Mouse (Mus musculus): Measurements from ENCODE around the gene Syne3. TPM values are rescaled to one million over a fixed set of nuclear protein-coding genes. Genes with fewer than 3 reads are reported as not detected.

Gene Syne3
- polyA plus RNA-seq, 1 experiment from 2014 or later = 2.8 TPM

DNA sequence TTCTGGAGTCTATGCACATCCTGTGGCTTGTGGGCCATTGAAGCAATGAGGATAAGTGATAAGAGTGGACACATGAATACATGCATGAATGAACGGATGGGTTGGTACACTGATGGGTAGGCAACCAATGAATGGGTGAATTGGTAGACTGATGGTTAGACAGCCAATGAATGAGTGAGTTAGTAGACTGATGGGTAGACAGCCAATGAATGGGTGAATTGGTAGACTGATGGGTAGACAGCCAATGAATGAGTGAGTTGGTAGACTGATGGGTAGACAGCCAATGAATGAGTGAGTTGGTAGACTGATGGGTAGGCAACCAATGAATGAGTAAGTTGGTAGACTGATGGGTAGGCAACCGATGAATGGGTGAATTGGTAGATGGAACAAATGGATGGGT, 91.7 kb downstream of the Syne3 start:
- ATAC-seq (ENCODE audit: low read depth) = no peak
- no peak overlapping the region for H3K4me2 ChIP-seq (ENCODE audit: low read depth, low read length)
- no peaks in the 10 kb centered on the region for H3K36me3 ChIP-seq (ENCODE audit: control insufficient read depth, insufficient read depth)
- WGBS (ENCODE audit: insufficient replicate concordance) = 69% methylated on average over 2 of the region's 2 CpGs
- no peaks in the 10 kb centered on the region for H3K9me3 ChIP-seq (replicated peaks; ENCODE audit: control insufficient read depth, low read length)
- H3K4me3 ChIP-seq (ENCODE audit: low read depth, low read length) = no peak overlapping the region
- no peaks in the 10 kb centered on the region for H3K27me3 ChIP-seq (ENCODE audit: control insufficient read depth, insufficient read depth, low read depth, low read length)
- no peak overlapping the region for H3K27ac ChIP-seq (ENCODE audit: low read length)
- H3K4me1 ChIP-seq (ENCODE audit: control insufficient read depth, low read depth, low read length) = no peaks in the 10 kb centered on the region
- no peak overlapping the region for H3K9ac ChIP-seq (ENCODE audit: low read depth, low read length)

GRCm38 (mm10) chr12:104917297-104917696, 92.3 kb downstream of the Syne3 start:
- no peak overlapping the region for H3K9ac ChIP-seq (ENCODE audit: low read depth, low read length)
- H3K27me3 ChIP-seq (ENCODE audit: control insufficient read depth, insufficient read depth, low read depth, low read length) = no peaks in the 10 kb centered on the region
- no peak overlapping the region for H3K27ac ChIP-seq (ENCODE audit: low read length)
- H3K4me1 ChIP-seq (ENCODE audit: control insufficient read depth, low read depth, low read length) = peaks cover 3% of the 10 kb centered on the region; the same call in 1 of the 2 replicates
- 71% methylated on average over 4 of the region's 4 CpGs for WGBS (ENCODE audit: insufficient replicate concordance)
- H3K36me3 ChIP-seq (ENCODE audit: control insufficient read depth, insufficient read depth) = no peaks in the 10 kb centered on the region
- ATAC-seq (ENCODE audit: low read depth) = no peak
- no peaks in the 10 kb centered on the region for H3K9me3 ChIP-seq (replicated peaks; ENCODE audit: control insufficient read depth, low read length)
- no peak overlapping the region for H3K4me3 ChIP-seq (ENCODE audit: low read depth, low read length)
- no peak overlapping the region for H3K4me2 ChIP-seq (ENCODE audit: low read depth, low read length)

DNA sequence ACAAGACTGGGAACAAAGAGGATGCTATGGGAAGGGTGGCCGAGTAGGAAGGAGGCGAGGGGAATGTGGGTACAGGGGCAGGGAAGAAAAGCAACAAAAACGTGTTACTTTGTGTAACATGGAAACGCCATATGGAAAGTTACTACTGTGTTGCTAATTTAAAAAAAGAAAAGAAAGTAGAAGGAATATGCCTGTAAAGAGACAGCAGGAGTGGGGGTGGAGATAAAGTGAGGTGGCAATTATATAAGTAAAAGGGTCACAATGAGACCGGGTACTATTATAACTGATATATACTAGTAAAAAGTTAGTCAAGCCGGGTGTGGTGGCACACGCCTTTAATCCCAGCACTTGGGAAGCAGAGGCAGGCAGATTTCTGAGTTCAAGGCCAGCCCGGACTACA, 92.8 kb downstream of the Syne3 start:
- Histone ChIP-seq H3K4me3 (ENCODE audit: low read depth, low read length) (no peak overlapping the region), H3K9ac (ENCODE audit: low read depth, low read length) (no peak overlapping the region), H3K27me3 (ENCODE audit: control insufficient read depth, insufficient read depth, low read depth, low read length) (no peaks in the 10 kb centered on the region), H3K36me3 (ENCODE audit: control insufficient read depth, insufficient read depth) (no peaks in the 10 kb centered on the region), H3K27ac (ENCODE audit: low read length) (no peak overlapping the region), H3K4me1 (ENCODE audit: control insufficient read depth, low read depth, low read length) (peaks cover 3% of the 10 kb centered on the region; the same call in 1 of the 2 replicates), H3K9me3 (replicated peaks; ENCODE audit: control insufficient read depth, low read length) (no peaks in the 10 kb centered on the region), H3K4me2 (ENCODE audit: low read depth, low read length) (no peak overlapping the region)
- WGBS (ENCODE audit: insufficient replicate concordance) = 73% methylated on average over 8 of the region's 8 CpGs
- ATAC-seq (ENCODE audit: low read depth) = no peak

GRCm38 (mm10) chr12:104915681-104916080, 93.9 kb downstream of the Syne3 start:
- Histone ChIP-seq H3K4me1 (ENCODE audit: control insufficient read depth, low read depth, low read length) (peaks cover 3% of the 10 kb centered on the region; the same call in 1 of the 2 replicates), H3K4me3 (ENCODE audit: low read depth, low read length) (no peak overlapping the region), H3K9ac (ENCODE audit: low read depth, low read length) (no peak overlapping the region), H3K4me2 (ENCODE audit: low read depth, low read length) (no peak overlapping the region), H3K27ac (ENCODE audit: low read length) (no peak overlapping the region), H3K27me3 (ENCODE audit: control insufficient read depth, insufficient read depth, low read depth, low read length) (no peaks in the 10 kb centered on the region), H3K36me3 (ENCODE audit: control insufficient read depth, insufficient read depth) (no peaks in the 10 kb centered on the region), H3K9me3 (replicated peaks; ENCODE audit: control insufficient read depth, low read length) (no peaks in the 10 kb centered on the region)
- 55% methylated on average over 4 of the region's 4 CpGs for WGBS (ENCODE audit: insufficient replicate concordance)
- no peak for ATAC-seq (ENCODE audit: low read depth)

GRCm38 (mm10) chr12:104912990-104913389, 96.6 kb downstream of the Syne3 start:
- H3K9me3 ChIP-seq (replicated peaks; ENCODE audit: control insufficient read depth, low read length) = no peaks in the 10 kb centered on the region
- no peak overlapping the region for H3K4me2 ChIP-seq (ENCODE audit: low read depth, low read length)
- no peak overlapping the region for H3K4me3 ChIP-seq (ENCODE audit: low read depth, low read length)
- 44% methylated on average over 3 of the region's 3 CpGs for WGBS (ENCODE audit: insufficient replicate concordance)
- no peak overlapping the region for H3K27ac ChIP-seq (ENCODE audit: low read length)
- H3K9ac ChIP-seq (ENCODE audit: low read depth, low read length) = no peak overlapping the region
- no peaks in the 10 kb centered on the region for H3K27me3 ChIP-seq (ENCODE audit: control insufficient read depth, insufficient read depth, low read depth, low read length)
- H3K36me3 ChIP-seq (ENCODE audit: control insufficient read depth, insufficient read depth) = no peaks in the 10 kb centered on the region
- no peak for ATAC-seq (ENCODE audit: low read depth)
- peaks cover 3% of the 10 kb centered on the region; the same call in 1 of the 2 replicates for H3K4me1 ChIP-seq (ENCODE audit: control insufficient read depth, low read depth, low read length)

DNA sequence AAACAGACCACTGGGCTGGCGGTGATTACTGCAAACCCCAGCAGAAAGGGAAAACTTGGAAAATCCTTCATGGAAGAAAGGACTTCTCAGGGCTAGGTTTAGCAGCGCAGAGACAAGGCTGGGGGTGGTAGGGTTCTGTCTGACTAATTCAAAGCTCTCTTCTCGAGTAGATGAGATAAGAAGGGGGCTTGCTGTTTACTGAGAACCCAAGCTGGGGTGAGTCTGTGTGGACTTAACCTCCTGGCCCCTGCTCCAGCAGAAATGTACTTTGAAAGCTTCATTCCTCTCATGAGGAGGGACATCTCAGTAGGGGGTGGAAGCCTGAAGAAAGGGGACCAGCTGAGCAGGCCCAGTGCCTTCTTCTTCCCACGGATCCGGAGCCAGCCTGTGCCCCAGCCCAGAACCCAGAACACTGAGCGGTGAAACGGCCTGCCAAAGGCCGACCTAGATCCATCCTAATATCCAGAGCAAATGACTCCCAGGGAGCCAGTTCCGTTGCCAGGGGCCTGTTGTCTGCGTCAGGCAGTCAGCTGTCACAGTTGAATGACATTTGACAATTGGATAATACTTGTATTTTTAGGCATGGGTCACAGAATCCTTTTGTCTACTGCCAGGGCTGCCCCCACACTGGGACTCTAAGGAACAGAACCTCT, 97.2 kb downstream of the Syne3 start:
- no peak for ATAC-seq (ENCODE audit: low read depth)
- Histone ChIP-seq H3K27me3 (ENCODE audit: control insufficient read depth, insufficient read depth, low read depth, low read length) (no peaks in the 10 kb centered on the region), H3K9ac (ENCODE audit: low read depth, low read length) (no peak overlapping the region), H3K4me3 (ENCODE audit: low read depth, low read length) (no peak overlapping the region), H3K36me3 (ENCODE audit: control insufficient read depth, insufficient read depth) (no peaks in the 10 kb centered on the region), H3K4me2 (ENCODE audit: low read depth, low read length) (no peak overlapping the region), H3K4me1 (ENCODE audit: control insufficient read depth, low read depth, low read length) (peaks cover 3% of the 10 kb centered on the region; the same call in 1 of the 2 replicates), H3K27ac (ENCODE audit: low read length) (no peak overlapping the region), H3K9me3 (replicated peaks; ENCODE audit: control insufficient read depth, low read length) (no peaks in the 10 kb centered on the region)
- WGBS (ENCODE audit: insufficient replicate concordance) = 39% methylated on average over 10 of the region's 10 CpGs

DNA sequence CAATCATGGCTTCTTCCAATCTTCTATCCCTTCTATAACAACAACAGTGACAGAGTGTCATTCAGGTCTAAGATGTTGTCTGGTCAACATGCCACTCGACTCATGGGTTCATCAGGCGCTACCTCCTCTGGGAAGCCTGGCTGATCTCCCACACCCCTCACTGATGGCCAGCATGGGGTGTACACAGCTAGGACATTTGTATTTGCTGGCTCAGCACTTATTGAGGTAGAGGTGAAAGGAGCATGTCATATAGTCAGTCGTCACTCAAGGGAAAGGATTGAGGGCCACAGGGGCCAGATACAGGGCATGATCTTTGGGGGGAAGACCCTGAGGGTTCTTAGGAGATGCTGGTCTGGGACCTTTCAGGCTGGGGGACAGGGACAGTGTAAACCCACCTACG, 99.9 kb downstream of the Syne3 start:
- WGBS (ENCODE audit: insufficient replicate concordance) = 69% methylated on average over 4 of the region's 4 CpGs
- ATAC-seq (ENCODE audit: low read depth) = no peak

DNA sequence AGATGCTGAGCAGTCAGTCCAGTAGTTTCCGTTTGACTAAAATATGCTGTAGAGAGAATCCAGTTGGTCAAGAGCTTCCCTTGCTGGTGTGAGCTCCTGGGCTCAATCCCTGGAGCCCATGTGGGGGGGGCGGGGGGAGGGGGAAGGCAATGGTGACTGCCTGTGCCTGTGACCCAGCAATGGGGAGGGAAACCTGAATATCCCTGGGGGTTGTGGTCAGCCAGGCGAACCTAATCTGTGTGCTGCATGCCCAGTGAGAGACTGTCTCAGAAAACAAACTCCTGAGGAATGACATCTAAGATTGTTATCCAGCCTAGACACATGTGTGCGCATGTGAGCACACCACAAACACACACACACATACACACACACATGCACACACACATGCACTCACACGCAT, 100.6 kb downstream of the Syne3 start:
- H3K4me1 ChIP-seq (ENCODE audit: control insufficient read depth, low read depth, low read length) = peaks cover 3% of the 10 kb centered on the region; the same call in 1 of the 2 replicates
- no peak overlapping the region for H3K9ac ChIP-seq (ENCODE audit: low read depth, low read length)
- H3K4me3 ChIP-seq (ENCODE audit: low read depth, low read length) = no peak overlapping the region
- no peaks in the 10 kb centered on the region for H3K36me3 ChIP-seq (ENCODE audit: control insufficient read depth, insufficient read depth)
- H3K4me2 ChIP-seq (ENCODE audit: low read depth, low read length) = no peak overlapping the region
- no peaks in the 10 kb centered on the region for H3K27me3 ChIP-seq (ENCODE audit: control insufficient read depth, insufficient read depth, low read depth, low read length)
- no peak for ATAC-seq (ENCODE audit: low read depth)
- 49% methylated on average over 5 of the region's 5 CpGs for WGBS (ENCODE audit: insufficient replicate concordance)
- H3K27ac ChIP-seq (ENCODE audit: low read length) = no peak overlapping the region
- no peaks in the 10 kb centered on the region for H3K9me3 ChIP-seq (replicated peaks; ENCODE audit: control insufficient read depth, low read length)

More for the DNA sequence above, 99.9 kb downstream of the Syne3 start:
- Histone ChIP-seq H3K9ac (ENCODE audit: low read depth, low read length) (no peak overlapping the region), H3K27ac (ENCODE audit: low read length) (no peak overlapping the region), H3K27me3 (ENCODE audit: control insufficient read depth, insufficient read depth, low read depth, low read length) (no peaks in the 10 kb centered on the region), H3K9me3 (replicated peaks; ENCODE audit: control insufficient read depth, low read length) (no peaks in the 10 kb centered on the region), H3K4me3 (ENCODE audit: low read depth, low read length) (no peak overlapping the region), H3K4me2 (ENCODE audit: low read depth, low read length) (no peak overlapping the region), H3K36me3 (ENCODE audit: control insufficient read depth, insufficient read depth) (no peaks in the 10 kb centered on the region), H3K4me1 (ENCODE audit: control insufficient read depth, low read depth, low read length) (peaks cover 3% of the 10 kb centered on the region; the same call in 1 of the 2 replicates)

- Histone ChIP-seq H3K9ac (ENCODE audit: low read depth, low read length) (no peak overlapping the region), H3K36me3 (ENCODE audit: control insufficient read depth, insufficient read depth) (no peaks in the 10 kb centered on the region), H3K27ac (ENCODE audit: low read length) (no peak overlapping the region), H3K9me3 (replicated peaks; ENCODE audit: control insufficient read depth, low read length) (no peaks in the 10 kb centered on the region), H3K27me3 (ENCODE audit: control insufficient read depth, insufficient read depth, low read depth, low read length) (no peaks in the 10 kb centered on the region), H3K4me3 (ENCODE audit: low read depth, low read length) (no peak overlapping the region), H3K4me1 (ENCODE audit: control insufficient read depth, low read depth, low read length) (peaks cover 3% of the 10 kb centered on the region; the same call in 1 of the 2 replicates), H3K4me2 (ENCODE audit: low read depth, low read length) (no peak overlapping the region)
- no peak for ATAC-seq (ENCODE audit: low read depth)
- 18% methylated on average over 15 of the region's 15 CpGs for WGBS (ENCODE audit: insufficient replicate concordance)
These were observed 101.4 kb downstream of the Syne3 start for GRCm38 (mm10) chr12:104908024-104908781.
